Mouse (Mus musculus): ENCODE measurements around the gene Mcu.

Gene Mcu

DNA sequence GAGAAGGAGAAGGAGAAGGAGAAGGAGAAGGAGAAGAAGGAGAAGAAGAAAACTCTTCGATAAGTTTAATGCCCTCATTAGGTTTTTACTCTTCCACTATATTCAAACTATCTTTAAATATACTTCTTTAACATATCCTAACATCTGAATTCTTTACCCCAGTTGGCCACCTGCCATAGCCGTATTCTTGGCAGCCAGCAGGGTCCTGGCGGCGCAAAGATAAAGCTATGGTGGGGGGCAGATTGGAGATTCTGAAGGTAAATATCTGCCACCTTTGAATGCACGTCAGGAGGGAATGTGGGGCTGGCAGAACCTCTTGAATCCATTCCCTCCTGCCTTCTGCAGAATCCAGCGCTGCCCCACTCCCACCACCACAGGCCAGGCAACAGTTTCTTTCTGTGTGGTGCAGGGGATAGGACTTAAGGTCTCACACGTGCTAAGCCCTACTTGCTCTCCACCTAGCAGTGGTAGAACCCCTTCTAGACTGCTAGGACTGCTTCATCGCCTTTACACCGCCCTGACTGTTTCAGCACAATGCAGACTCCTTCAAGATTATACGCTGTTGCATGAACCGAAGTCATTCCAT lies 11.5 kb downstream of the Mcu start:
- no peak for DNase-seq

DNA sequence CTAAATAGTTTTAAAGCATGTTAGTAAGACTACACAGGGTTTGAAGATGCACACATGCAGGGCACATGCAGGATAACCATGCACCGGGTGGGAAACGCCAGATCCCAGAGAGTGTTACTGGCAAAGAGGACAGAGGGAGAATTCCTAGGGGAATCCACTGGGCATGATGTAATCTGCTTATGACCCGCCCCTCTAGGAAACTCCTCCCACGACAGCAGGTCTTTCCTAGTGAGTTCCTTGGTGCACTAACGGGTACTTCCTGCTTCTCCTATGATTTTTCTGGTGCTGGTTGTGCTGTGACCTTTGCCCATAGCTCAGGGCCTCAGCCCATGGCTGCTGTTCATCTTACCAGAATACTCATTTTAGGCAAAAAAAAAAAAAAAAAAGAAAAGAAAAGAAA lies 12.6 kb downstream of the Mcu start:
- no peak for DNase-seq

DNA sequence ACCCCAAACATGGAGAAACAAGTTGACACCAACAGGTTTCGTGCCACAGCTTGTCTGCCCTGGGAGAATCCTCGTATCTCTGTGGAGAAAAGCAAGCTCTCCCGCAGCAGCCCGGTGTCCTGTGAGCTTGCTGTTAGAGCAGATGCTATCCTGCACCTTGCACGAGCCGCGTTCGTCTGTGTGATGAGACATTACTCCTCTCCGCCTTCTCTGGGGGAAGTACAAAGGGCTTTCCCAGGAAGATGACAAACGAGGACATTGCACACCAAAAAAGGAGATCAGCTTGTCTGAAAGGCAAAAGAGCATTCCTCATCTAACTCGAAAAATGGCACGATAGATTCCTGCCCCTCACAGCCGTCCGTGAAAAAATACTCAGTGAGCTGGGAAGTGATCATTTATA lies 13.6 kb downstream of the Mcu start:
- DNase-seq: peak; percentile 52 to 61

DNA sequence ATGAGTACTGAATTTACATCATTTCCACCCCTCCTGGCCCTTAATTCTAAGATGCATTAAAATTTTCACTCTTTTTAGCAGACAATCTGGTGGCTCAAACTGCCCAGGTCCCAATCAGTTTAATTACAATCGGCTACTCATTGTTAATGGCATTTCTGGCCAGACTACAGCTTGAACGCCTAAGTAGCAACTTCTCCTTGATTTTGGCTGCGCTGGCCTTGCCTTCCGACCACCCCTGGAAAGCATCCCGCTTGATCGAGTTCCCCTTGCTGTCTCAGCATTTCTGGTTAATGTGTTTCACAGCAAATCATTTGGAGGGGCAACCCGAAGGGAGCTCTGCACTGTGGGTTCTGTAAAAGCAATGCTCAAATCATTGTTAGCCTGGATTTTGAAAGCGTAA lies 14.4 kb downstream of the Mcu start:
- no peak for DNase-seq

DNA sequence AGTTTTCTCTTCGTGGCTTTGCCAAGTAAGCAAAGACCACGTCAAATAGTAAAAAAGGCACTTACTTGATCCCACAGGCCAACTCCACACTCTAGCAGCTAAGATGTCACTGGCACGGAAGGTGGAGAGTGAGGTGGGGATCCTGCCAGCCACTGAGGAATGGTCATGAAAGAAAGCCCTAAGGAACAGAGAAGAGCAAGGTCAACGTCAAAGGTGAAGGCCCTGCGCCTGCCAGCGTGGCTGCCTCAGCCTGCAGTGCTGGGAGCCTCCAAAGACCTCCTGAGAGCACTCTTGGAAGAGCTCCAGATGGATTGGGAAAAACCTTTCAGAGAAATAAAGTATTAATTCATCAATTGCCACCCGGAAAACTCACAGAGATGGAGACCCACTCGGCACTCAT lies 16.0 kb downstream of the Mcu start:
- DNase-seq: no peak

DNA sequence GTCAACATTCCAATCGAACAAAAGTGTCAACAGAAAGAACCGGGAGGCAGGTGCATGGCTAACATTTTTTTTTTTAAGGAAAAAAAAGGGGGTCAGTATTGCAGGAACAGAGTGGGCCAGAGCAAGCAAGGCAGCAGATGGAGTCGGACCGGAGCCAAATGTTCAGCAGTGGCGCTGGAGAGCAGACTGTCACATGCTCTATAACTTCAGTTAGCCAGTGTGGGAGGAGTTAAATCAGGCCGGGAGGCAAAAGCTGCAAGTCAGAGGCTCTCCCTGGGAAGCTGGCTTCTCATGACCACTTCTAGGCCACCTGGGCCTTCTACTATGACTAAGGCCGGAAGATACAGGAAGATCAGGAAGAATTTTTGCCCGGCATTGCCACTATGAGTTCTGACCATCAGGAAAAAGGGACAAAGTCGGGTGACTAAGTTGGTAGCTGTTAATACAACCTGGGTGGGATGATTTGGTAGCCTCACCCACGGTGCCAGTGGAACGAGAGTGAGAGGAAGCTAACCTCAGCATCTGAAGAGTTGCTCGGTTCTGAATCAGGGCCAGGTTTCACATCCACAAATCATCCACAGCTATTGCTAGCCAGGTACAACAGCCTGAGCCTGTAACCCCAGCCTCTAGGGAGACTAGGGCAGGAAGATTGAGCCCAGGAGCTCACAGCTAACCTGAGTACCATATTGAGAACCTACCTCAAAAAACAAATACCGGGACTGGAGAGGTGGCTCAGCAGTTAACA lies 22.5 kb downstream of the Mcu start:
- DNase-seq: peak; percentile 91 to 92

DNA sequence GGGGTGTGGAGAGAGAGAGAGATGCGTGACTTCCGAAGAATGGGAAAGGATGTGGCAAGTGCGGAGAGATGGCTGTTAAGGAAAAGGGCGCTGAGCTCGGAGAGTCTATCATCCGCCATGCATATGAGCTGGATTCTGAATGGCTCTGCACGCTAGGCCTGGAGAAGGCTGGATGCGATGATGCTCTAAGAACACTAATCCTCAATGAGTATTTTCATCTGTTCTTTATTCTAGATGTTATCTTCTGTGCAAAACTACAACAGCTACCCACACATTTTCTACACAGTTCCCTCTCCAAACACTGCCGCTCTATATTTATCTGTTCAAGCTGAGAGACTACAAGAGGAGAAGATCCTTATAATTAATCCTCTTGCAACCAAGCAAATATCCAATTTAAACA lies 25.9 kb downstream of the Mcu start:
- DNase-seq: no peak

DNA sequence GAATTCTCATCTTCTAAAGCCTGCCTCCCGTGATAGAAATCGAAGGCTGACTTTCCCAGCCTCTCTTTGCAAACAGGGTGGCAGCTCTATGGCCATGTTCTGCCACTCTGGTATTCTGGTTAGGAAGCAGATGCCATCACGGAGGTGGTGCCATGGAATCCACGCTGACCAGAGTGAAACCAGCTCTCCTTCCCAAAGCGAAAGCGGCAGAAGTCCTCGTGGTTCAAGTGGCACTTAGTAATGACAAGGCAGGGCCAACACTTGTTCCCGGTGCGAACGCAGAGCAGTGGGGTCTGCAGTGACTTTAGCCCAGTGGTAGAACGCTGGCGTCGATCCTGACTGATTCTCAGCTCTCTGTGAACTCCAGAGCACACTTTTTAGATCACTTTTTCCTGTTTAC lies 26.6 kb downstream of the Mcu start:
- DNase-seq: no peak

DNA sequence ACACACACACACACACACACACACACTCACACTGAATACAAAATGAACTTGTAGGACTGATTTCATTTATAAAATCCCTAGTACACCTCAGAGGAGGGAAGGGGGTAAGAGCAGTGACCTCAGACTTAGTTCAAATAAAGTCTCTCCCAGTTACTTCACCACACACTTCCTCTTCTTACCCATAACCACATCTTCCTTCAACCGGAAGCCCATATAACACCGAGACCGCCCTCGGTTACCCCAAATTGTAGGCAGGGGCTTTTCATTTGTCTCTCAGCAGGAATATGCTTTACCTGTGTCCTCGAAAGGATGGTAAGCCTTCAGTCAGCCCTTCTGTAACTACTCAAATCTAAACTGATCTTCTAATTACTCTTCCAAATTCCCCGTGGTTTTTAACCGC lies 27.1 kb downstream of the Mcu start:
- no peak for DNase-seq

DNA sequence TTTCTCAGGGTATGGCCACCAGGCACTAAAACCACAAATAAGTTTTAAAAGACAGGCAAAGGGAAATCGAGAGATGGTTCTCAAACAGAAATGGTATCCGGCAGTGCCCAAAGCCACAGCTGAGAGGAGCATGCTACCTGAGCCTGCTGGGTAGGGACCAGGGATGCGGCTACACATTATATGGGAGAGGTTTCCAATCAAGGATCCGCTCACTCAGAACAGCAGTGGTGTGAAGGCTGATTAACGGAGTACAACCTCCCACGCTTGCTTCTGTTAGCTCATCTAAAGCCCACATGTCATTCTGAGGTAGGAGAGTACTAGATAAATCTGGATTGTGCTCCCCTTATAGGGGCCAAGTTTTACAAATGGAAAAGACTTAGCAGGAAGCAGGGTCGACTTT lies 28.4 kb downstream of the Mcu start:
- DNase-seq: no peak

DNA sequence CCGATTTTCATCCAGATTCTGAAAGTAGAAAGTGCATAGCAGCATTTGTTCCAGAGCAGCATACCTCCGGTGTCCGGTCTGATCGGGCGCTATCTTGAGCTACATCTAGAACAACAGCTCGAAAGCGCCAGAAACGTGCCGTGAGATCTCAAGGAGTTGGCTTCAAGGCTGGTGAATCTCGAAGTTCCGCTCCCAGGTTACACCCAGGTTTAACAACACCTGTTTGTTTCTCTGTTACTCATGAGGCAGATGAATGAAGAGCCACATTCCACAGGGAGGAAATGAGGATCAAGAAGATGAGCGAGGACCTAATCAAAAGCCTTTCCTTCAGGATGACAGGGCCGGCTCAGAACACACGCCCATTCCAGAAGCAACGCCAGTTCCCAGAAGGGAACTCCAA lies 29.7 kb downstream of the Mcu start:
- no peak for DNase-seq

DNA sequence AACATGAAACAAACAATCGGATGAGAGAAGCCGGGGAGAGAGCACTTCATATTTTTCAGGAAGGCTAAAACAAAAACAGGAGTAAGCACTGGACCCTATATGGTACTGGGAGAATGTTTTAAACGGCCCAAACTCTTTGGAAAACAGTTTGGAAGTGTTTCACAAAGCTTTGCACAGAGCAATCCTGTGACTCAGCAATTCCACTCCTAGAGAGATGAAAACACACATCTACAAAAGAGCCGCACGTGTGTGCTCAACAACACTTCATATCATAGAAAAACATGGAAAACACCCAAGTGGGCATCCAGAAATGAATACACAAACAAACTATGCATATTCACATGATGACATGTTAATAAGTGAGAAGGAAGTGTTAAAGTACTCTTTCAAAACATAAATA lies 30.9 kb downstream of the Mcu start:
- DNase-seq: no peak

DNA sequence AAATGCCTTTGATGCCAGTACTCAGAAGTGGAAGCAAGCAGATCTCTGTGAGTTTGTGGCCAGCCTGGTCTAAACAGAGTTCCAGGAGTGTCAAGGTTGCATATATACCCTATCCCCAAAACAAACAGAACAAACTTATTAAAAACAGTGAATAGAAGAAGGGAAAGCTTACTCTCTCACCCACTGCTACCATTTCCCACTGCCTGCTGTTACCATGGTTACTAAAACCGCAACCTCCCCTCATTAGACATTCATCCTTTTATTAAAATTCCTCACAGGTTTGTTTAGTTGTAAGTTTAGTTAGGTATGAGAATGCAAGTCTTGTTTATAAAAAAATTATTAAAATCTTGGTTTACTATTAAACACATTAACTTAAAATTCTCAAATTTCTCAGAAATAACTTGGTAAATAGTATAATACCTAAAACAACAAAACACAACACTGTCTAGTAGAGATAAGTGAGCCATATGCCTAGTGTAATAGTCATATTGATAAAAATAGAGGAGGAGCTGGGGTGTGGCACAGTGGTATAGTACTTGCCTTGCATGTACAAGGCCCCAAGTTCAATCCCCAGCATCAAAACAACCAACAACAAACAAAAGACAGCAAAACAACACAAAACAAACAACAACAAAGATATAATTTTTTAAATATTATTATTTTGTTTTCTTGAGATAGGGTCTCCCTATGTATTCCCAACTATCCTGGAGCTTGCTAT lies 34.5 kb downstream of the Mcu start:
- DNase-seq: no peak

DNA sequence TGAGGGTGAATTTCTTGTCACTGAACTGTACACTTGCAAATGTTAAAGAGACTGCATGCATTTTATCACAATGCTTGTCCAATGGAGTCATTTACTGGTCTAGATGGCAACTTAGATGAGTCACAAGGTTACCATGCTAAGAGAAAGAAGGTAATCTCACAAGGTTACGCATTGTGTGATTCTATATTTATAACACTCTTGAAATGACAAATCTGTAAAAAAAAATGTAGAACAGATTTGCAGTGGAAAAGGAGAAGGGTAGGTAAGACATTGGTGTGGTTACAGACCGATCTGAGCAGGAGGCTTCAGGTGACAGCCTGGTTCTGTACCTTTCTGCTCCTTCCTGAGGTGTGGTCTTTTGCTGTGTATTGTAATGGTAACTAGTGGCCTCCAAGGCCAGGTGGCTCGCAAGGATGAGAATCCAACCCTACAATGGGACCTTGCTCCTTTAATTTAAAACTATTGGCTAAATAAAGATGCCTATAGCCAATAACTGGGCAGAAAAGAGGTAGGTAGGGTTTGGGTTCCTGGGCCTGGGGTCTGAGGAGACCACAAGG lies 35.8 kb downstream of the Mcu start:
- DNase-seq: no peak

DNA sequence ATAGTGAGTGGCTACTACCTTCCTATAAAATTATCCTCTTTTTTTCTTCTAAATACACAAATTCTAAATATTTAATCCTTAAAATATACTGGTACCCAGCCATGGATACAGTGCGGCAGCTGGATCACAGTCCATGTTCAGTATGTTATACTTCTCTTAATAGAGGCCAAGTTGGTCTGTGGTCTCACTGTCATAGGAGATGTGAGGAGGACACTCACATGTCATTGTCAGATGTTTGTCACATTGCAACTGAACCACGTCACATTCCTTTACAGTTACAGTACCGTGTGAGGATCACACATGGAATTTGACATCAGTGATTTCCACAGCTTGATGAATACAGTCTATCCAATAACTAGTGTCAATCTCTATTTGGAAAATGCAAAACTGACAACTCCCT lies 36.8 kb downstream of the Mcu start:
- no peak for DNase-seq

DNA sequence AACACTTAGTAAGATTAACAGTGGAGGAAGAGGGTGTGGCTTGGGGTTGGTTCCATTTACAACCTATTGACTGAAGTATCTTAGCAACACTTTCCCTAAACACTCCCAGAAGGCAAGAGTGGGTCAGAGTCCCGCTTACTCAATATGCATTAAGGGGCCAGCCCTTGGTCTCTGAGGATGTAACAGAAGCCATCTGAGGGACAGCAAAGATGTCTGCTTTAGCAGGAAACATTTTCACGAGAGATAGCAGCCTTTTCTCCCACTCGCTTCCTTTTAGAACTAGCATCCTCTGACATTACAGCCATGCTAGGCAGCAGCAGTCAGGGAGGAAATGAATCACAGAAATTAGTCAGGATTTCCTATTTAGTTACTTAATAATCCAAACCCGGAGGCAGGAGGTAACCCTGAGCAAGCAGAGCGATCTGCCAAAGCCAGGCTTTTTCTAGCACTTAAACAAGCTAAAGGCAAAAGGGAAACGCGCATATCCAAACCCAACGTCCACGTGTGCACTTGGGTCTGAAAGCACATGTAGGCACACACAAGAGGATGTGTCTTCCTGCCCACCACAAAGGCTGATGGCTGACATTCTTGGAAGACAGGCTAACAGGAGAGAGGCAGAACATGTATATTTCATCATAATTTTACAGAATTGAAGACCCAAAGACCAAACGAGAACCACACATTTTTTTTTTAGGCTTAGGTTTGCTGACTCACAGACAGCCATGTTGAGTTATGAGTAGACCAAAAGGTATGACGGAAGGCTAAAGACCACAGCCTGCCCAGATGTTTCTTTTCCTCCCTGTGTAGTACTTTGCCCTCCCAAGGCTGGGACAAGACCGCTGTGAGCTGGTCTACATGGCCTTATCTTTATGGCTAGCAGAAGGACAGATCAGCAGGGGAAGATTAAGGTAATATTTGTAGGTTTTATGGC lies 38.4 kb downstream of the Mcu start:
- no peak for DNase-seq

DNA sequence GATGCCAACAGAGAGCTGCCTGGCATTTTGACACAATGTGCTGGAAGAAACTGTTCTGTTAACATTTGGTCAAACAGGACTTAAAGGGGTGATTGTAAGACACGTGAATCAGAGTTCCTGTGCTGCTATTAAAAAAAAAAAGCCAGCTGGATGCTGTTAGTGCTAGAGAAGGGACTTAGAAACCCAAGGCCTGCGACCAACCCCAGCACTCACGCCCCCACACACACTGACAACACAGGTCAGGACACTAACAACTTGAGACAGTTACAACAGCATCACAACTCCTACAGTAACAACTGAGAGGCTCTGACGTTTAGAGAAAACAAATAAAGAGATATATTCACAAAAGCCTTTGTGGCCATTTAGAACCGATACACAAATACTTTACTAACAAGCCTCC lies 40.2 kb downstream of the Mcu start:
- DNase-seq: no peak

DNA sequence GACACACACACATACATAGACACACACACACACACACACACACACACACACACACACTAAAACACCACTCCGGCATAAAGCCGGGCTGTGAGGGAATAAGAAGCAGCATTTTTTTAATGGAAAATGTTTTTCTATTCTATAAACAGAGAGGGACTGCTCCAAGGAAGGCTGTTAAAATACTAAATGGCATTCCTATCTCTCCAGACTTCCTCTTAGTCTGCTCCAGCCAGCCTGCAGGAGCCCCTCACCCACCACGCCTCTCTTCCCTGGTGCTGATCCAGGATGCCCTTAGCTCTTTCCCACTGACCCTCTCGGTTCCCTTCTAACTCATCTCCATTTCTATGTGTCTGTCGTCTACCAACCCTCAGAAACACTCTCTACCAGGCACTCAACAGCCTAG lies 44.5 kb downstream of the Mcu start:
- no peak for DNase-seq

DNA sequence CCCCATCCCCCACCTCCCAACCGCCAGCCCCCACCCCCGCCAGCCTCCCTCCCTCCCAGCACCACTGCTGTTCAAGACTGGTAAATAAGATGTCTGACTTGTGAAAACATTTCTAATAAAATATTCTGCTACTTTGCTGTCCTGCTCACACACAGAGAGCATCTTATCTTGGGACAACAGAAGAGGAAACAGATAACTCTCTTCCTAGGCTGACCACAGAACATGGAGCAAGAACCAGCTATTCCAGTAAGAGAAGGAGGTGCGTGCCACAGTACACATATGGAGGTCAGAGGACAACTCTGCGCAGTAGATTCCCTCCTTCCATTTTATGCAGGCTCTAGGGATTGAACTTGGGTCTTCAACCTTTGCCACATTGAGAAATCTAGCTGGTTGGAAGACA lies 45.2 kb downstream of the Mcu start:
- no peak for DNase-seq

DNA sequence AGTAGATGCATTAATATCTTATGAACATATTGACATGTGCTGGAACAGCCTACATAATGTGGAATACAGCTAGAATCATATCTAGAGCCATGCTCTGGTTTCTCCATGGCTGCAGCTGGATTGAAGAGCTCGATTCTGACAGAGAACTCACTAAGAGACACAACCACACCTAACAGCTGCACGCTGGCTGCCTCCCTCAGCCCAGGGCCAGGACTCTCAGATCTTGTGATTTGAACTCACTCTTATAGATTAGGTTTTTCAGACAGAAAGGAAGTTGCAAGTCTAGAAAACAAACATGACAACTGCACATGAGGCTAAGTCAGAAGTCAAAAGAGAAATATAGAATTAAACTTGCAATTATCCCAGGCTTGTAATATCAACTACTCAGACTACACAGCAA lies 45.7 kb downstream of the Mcu start:
- no peak for DNase-seq

DNA sequence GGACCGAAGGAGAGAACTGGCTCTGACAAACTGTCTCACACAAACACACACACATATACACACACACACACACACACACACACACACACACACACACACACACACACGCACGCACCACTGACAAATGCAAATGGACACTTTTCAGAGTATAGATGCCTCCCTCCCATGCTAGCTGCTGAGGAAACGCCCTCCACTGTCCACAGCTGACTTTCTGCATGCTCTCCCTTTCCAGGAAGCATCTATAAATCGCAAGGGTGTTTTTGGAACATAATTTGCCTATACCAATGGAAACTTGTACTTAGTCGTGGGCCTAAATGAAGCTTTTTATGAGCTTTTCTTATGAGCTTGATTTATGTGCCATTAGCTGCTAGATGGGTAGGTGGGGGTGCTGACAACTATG lies 46.1 kb downstream of the Mcu start:
- no peak for DNase-seq

DNA sequence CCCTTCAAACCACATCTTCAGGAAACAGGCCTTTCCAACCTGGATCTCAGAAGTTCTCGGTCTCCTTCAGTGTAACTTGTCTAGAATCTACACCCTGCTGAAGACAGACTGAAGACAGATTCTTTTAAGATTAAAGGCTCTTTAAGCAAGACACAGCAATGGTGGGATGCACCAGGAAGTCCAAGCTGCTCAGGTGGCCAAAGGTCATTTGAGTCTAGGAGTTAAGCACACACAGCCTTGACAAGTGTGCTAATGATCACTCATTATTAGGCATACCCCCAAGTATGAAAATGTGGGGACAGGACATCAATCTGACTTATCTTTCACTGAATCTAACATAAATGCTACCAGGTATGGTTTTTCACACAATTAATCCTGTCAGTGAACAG lies 47.0 kb downstream of the Mcu start:
- no peak for DNase-seq
